Mouse (Mus musculus): ENCODE measurements around the gene Rnf6.
A peak's percentile ranks its signal among the peaks of the same experiment; 100 is the strongest.
"Not testable (repeated sequence)": the region's sequence is repeated elsewhere in the genome, so short reads cannot be mapped to it uniquely, and the experiment has no call there.

Gene Rnf6

GRCm38 (mm10) chr5:146229869-146230650, 8.7 kb upstream of the Rnf6 start:
- no peak for DNase-seq

- no peak for DNase-seq
Observed at GRCm38 (mm10) chr5:146227496-146227895, 6.1 kb upstream of the Rnf6 start.

- no peak for DNase-seq
Observed at GRCm38 (mm10) chr5:146223786-146224185, 2.4 kb upstream of the Rnf6 start.

- DNase-seq, result no peak
Observed at GRCm38 (mm10) chr5:146221722-146222121, 367 bp upstream of the Rnf6 start.

- no peak for DNase-seq
Observed at GRCm38 (mm10) chr5:146220501-146220878, 865 bp downstream of the Rnf6 start.

GRCm38 (mm10) chr5:146205537-146205936, 15.8 kb downstream of the Rnf6 start:
- DNase-seq, result no peak

- no peak for DNase-seq
Observed at GRCm38 (mm10) chr5:146203921-146204320, 17.4 kb downstream of the Rnf6 start.

GRCm38 (mm10) chr5:146200580-146200979, 20.8 kb downstream of the Rnf6 start:
- DNase-seq, result no peak

GRCm38 (mm10) chr5:146199540-146199939, 21.8 kb downstream of the Rnf6 start:
- DNase-seq, result no peak

GRCm38 (mm10) chr5:146199073-146199472, 22.3 kb downstream of the Rnf6 start:
- no peak for DNase-seq

- no peak for DNase-seq
Observed at GRCm38 (mm10) chr5:146193360-146193759, 28.0 kb downstream of the Rnf6 start.

- DNase-seq, result no peak
Observed at GRCm38 (mm10) chr5:146190501-146191269, 30.7 kb downstream of the Rnf6 start.

- no peak for DNase-seq
Observed at GRCm38 (mm10) chr5:146190093-146190492, 31.3 kb downstream of the Rnf6 start.

- DNase-seq, result no peak
Observed at GRCm38 (mm10) chr5:146188712-146189111, 32.6 kb downstream of the Rnf6 start.

- DNase-seq, result no peak
Observed at GRCm38 (mm10) chr5:146188144-146188543, 33.2 kb downstream of the Rnf6 start.

- peak; percentile 30 to 45 for DNase-seq
Observed at GRCm38 (mm10) chr5:146187441-146187840, 33.9 kb downstream of the Rnf6 start.

GRCm38 (mm10) chr5:146185204-146185603, 36.2 kb downstream of the Rnf6 start, which contains the start of gene 1700001J03Rik:
1700001J03Rik (minus strand) TSS chr5:146185304.
- not testable (repeated sequence) for DNase-seq

GRCm38 (mm10) chr5:146172744-146173143, 48.6 kb downstream of the Rnf6 start:
- DNase-seq, result peak in 1 of 2 experiments; percentile 6

GRCm38 (mm10) chr5:146170621-146171020, 50.7 kb downstream of the Rnf6 start, which contains the start of gene Gm6309:
Gm6309 (minus strand) TSS chr5:146170721.
- DNase-seq, result not testable (repeated sequence)

- not testable (repeated sequence) for DNase-seq
Observed at GRCm38 (mm10) chr5:146160439-146160838, 60.9 kb downstream of the Rnf6 start, which contains the start of gene Gm5565. Gm5565 (minus strand) TSS chr5:146160539.
